Mouse (Mus musculus) brain, embryonic 14.5 days (tissue): Measurements from ENCODE around the gene Raet1e. TPM values are rescaled to one million over a fixed set of nuclear protein-coding genes. Genes with fewer than 3 reads are reported as not detected.
A peak's percentile ranks its signal among the peaks of the same experiment; 100 is the strongest.
"Not testable (repeated sequence)": the region's sequence is repeated elsewhere in the genome, so short reads cannot be mapped to it uniquely, and the experiment has no call there.

ENCODE experiments used
- DNase-seq: peaks from one replicate; pipeline ENCODE4 v3.0.0-alpha.2; 2011; ENCODE audit warnings: low read depth
- CTCF ChIP-seq: fragments of 200-500 bp; IDR thresholded peaks from 2 replicates; pipeline ENCODE4 v1.5.1; 2012; ENCODE audit warnings: inconsistent platforms, mild to moderate bottlenecking, moderate library complexity, borderline replicate concordance; ENCODE audit not compliant: insufficient read depth, insufficient read length; ENCODE audit errors: extremely low read depth
- POLR2A ChIP-seq: fragments of 200-500 bp; IDR thresholded peaks from 2 replicates; pipeline ENCODE4 v1.6.1; 2012; ENCODE audit warnings: mild to moderate bottlenecking, inconsistent platforms, borderline replicate concordance; ENCODE audit not compliant: poor library complexity, insufficient read depth, insufficient read length, severe bottlenecking; ENCODE audit errors: extremely low read depth
- polyA plus RNA-seq: library from polyadenylated mRNA; depleted of rRNA; stranded (reverse); fragments of >200 nt; gene quantifications from 2 replicates; pipeline ENCODE4 v1.2.3, GENCODE M21; 2012

Raet1e gene
- polyA plus RNA-seq, 1 experiment: 1.1 TPM

GRCm38 (mm10) chr10:22212012-22212696, 53.8 kb downstream of the Raet1e start:
- DNase-seq: peak; percentile 42
- peak; percentile 17; the same call in 1 of the 2 replicates for TF ChIP-seq CTCF

DNA sequence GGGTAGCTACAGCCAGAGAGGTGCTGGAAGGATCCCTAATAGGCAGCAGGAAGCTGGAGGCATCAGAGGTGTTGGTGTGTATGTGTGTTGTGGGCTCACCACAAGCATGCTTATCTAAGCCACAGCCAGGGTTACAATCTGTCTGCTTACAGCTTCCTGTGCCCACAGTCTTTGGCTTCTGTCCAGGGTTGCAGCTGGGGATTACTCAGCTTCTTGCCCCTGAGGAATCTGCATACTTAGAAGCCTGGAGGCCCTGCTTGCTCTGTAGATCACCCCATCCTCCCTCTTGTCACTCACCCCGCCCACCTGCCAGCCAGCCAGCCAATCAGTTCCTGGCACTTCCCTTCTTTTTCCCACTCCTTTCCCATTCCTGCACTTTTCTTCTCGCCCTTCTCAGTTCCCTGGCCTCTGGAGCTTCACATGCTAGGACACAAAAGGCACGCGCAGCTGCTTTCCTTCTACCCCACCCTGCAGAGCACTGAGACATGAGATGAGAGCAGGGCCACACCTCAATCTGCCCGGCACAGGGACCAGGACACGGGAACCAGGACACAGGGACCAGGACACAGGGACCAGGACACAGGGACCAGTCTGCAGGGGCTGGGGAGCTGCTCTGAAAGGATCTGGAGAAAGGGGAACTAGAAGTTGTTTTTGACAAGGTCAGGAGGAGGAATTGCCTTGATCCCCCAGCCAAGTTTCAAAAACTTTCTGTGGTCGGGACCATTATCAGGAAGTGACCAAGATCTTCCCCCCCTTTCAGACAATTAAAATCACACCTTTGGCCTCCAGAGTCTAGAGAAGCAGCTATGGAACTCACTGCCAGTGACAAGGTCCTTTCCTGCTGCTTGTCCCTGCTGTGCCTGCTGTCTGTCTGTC, 65.3 kb downstream of the Raet1e start:
- DNase-seq: not testable (repeated sequence)

GRCm38 (mm10) chr10:22265060-22265459, 106.7 kb downstream of the Raet1e start:
- TF ChIP-seq POLR2A: no peak
- TF ChIP-seq CTCF: no peak
- DNase-seq: no peak

DNA sequence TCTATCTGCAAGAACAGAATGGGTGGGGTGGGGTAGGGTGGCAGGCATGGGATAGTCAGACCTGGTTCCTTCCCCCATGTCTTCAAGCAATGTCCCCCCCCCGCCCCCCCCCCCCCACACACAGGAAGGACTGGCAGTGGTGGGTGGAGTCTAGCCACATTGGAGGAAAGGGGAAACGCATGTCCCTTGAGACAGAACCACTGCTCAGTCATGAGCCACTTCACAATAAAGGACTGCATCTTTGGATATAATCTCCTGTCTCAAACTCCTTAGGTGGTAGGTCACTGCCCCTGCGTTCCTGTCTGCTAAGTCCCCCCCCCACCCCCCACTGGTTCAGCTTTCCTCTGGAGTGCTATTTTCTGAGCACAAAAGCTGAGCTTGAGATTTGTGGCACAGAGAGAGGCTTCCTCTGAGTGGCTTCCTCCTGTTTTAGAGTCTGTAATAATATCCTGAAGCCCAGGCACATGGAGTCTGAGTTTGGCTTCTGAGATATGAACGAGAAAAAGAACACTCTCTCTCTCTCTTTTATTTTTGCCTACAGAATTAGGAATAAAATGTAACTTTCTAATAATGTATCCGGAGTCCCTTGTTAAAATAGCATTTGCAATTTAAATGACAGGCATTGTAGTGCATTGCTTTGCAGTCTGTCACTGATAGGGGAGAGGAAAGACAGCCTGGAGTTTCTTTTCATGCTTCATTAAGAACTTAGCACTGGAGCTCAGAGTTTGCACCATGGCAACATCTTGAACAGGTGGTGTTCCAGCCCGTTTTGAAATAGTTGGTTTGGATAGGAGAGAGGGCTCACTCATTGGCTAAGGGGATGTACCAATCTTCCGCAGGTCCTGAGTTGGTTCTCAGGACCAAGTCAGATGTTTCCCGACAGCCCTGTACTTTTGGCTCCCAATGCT, 112.8 kb downstream of the Raet1e start:
- peak; percentile 31 for DNase-seq

DNA sequence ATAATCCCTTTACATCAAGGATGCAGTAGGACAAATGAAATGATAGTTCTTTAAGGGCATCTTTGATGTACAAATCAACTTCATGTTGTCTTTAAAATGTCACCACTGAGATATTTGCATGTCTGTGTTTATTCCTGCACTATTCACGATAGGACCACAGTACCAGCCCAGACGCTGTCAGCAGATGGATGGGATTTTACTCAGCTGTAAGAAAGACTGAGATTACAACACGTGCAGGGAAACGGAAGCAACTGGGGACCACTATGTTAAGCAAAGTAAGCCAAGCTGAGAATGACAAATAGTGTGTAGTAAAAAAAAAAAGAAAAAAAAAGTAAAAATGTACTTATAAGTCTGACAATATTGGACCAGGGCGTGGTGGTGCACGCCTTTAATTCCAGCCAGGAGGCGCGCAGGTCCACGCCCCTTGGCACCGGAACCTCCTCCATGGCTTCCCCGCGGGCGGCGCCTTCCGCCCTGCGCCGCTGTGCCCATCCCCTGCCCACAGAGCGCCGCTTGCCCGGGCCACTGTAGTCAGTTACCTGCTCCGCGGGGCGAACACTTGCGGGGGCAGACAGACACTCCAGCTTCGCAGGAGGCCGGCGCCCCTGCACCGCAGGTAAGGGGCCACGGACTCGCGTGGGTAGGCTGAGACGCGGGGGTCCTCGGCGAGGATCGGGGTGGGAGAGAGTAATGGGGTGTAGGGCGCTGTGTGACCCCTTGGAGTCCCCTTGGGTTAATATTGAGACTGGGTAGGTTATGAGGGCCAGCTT, 114.7 kb downstream of the Raet1e start:
- DNase-seq: peak; percentile 45

GRCm38 (mm10) chr10:22273684-22274305, 115.4 kb downstream of the Raet1e start:
- peak; percentile 26 for DNase-seq
- TF ChIP-seq CTCF (no peak), POLR2A (no peak)

DNA sequence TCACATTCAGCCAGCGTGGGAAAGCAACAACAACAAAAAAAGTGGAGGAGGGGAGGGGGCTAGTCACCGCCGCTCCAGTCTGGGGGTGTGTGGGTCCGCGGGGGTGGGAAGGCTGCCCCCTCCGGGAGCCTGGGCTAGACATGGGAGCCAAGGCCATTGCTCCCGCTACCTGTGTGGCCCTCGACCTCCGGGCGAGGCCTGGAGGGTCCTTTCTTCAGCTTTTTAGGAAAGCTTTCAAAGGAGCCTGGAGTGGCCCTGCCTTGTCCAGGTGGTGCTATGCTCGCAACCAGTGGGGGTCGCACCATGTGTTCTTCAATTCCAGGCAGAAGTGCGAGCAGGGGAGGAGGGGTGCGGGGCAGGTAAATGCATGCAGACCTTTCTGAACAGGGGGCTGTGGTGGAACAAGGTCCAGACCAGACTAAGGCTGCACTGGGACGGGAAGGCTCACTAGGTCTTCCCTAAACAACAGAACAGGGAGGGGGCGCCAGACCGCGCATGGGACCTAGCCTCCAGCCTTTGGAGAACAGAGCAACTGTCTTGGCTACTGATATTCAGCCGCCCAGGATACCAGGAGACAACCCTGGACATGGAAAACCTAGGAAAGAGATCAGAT, 116.2 kb downstream of the Raet1e start:
- DNase-seq: no peak
- TF ChIP-seq CTCF (no peak), POLR2A (no peak)

DNA sequence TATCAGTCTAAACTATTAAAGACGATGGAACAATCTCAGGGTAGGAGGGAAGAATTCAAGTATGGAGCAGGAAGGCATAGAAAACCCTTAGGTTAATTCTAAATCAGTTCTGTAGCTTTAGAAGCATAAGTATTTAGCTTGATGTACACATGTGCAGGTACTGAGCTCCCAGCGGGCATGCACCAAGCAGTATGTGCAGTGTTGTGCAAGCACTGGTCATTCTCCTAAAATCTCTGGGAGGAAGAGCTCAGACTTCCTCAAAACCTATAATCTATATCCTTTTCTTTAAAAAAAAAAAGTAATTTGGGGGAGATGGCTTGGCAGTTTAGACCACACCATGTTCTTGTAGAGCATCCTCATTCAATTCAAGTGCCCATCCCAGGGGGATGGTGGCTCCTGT, 120.1 kb downstream of the Raet1e start:
- DNase-seq: not testable (repeated sequence)

DNA sequence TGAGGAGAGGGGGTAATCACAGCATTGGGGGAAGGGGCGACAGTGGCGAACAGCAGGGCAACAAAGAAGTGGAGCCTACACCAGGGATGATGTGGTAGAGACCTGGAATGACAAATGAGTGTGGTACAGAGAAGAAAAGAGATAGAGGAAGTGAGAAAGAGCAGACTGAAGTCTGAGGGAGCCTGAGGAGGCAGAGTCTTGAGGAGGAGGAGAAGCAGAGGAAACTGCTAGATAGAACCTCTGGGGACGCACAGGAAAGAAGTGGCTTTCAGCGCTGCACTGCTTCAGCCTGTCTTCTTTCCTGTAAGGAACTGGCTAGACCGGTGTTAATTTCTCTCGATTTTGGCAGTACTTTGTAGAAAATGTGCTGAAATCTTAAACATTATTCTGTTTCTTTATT, 124.4 kb downstream of the Raet1e start:
- TF ChIP-seq CTCF: no peak
- TF ChIP-seq POLR2A: no peak
- DNase-seq: no peak

DNA sequence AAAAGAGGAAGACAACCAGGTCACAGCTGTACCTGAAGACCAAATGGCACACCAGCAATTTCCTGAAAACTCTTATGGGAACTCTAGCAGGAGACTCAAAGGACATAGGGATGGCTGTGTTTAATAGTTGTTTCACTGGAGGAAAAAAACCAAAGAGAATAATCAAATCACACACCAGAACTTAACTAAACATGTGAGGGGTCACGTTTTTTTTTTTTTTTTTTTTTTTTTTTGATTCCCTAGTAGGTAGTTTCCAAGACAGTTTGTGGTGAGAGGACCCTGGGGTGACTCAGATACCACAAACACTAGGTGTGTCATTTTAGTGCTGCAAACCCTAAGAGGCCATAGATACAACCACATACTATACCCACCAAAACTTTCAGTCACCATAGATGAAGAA, 137.3 kb downstream of the Raet1e start:
- no peak for DNase-seq
- TF ChIP-seq POLR2A (no peak), CTCF (no peak)

DNA sequence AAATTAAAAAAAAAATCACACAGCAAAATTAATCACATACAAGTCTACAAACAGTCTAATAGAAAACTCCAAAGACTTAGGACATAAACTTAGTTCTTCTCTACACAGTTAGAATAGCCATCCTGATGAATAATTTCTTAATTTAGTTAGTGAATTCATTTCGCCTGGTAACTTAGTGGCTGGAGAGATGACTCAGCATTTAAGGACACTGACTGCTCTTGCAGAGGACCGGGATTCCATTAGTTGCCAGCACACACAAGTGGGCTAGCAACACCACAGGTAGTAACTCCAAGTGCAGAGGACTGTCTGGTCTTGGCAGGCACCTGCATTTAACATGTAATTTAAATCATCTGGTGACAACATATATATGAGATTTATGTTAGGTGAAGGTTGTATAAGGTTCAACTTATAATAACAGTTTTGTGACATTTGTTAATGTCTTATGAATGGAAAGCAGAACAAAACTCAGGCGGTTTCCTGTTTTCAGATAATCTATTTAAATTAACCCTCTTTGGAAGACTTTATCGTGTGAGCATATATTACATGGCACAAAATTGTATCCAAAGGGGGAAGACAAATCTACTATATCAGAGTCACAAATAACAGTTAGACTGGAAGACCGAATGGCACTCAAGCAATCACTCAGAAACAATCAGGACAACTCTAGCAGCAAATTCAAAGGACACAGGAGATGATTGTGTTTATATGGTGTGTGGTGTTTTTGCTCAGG, 138.8 kb downstream of the Raet1e start:
- DNase-seq: no peak
- TF ChIP-seq CTCF: no peak
- no peak for TF ChIP-seq POLR2A
